Comparison of ENCODE assay signal across 8 mouse cellular contexts in genomic region chr4:148771409-148771929, GRCm38 (mm10). TPM values are rescaled to one million over a fixed set of nuclear protein-coding genes. Genes with fewer than 3 reads are reported as not detected.
DNase-seq lines count a peak whose midpoint lies in the region; ATAC-seq lines count a peak whose summit lies in the region.

No protein-coding gene starts in this region.

- H3K4me1 ChIP-seq in neural tube, embryonic 11.5 days (ENCODE audit: control insufficient read depth, insufficient read depth, low read length) = peaks cover 19% of the 10 kb centered on the region
- H3K4me1 ChIP-seq in forebrain, embryonic 14.5 days (ENCODE audit: control insufficient read depth, insufficient read depth, low read length) = peaks cover 34% of the 10 kb centered on the region
- H3K4me1 ChIP-seq in limb, embryonic 12.5 days (replicated peaks) = peaks cover 39% of the 10 kb centered on the region
- H3K4me1 ChIP-seq in stomach, embryonic 15.5 days = peaks cover 11% of the 10 kb centered on the region; the same call in 1 of the 2 replicates

- DNase-seq in neural tube, embryonic 11.5 days (ENCODE audit: low spot score) = no peak
- no peak for DNase-seq in neural tube, embryonic 10.5 days (ENCODE audit: extremely low spot score, low spot score)
- DNase-seq in forebrain, embryonic 14.5 days (ENCODE audit: low spot score) = no peak
- no peak for DNase-seq in left cerebral cortex, adult 9 months (ENCODE audit: low spot score in 2 of 2)
- DNase-seq in frontal cortex, postnatal 36 days (ENCODE audit: low spot score in 2 of 2) = no peak
- no peak for DNase-seq in adrenal gland, adult 18-20 months (ENCODE audit: low spot score in 2 of 2)

- no peaks in the 10 kb centered on the region for H3K36me3 ChIP-seq in neural tube, embryonic 11.5 days (ENCODE audit: control insufficient read depth, insufficient read depth, low read length)
- H3K36me3 ChIP-seq in forebrain, embryonic 14.5 days (ENCODE audit: control insufficient read depth, insufficient read depth, low read length) = no peaks in the 10 kb centered on the region
- no peaks in the 10 kb centered on the region for H3K36me3 ChIP-seq in limb, embryonic 12.5 days
- no peaks in the 10 kb centered on the region for H3K36me3 ChIP-seq in stomach, embryonic 15.5 days

- 0 out of 2 replicates have a peak overlapping the region, but pooled peaks have one; percentile 39 for H3K27ac ChIP-seq in neural tube, embryonic 11.5 days (ENCODE audit: low read depth, low read length)
- no peak overlapping the region for H3K27ac ChIP-seq in forebrain, embryonic 14.5 days (ENCODE audit: low read depth, low read length)
- no peak overlapping the region for H3K27ac ChIP-seq in limb, embryonic 12.5 days
- H3K27ac ChIP-seq in stomach, embryonic 15.5 days = no peak overlapping the region

- no peak overlapping the region for H3K4me3 ChIP-seq in neural tube, embryonic 11.5 days (ENCODE audit: low read depth, low read length)
- 0 out of 2 replicates have a peak overlapping the region, but pooled peaks have one; percentile 8 for H3K4me3 ChIP-seq in forebrain, embryonic 14.5 days (ENCODE audit: low read depth, low read length)
- peak overlapping the region; percentile 5; the same call in 1 of the 2 replicates for H3K4me3 ChIP-seq in limb, embryonic 12.5 days (replicated peaks)
- H3K4me3 ChIP-seq in stomach, embryonic 15.5 days (replicated peaks) = no peak overlapping the region

- 0% methylated on average over 14 of the region's 14 CpGs for WGBS in neural tube, embryonic 11.5 days
- WGBS in forebrain, embryonic 14.5 days = under 1% methylated on average over 14 of the region's 14 CpGs
- 3% methylated on average over 14 of the region's 14 CpGs for WGBS in limb, embryonic 12.5 days
- WGBS in stomach, embryonic 15.5 days = 6% methylated on average over 14 of the region's 14 CpGs

- peaks cover 19% of the 10 kb centered on the region for H3K27me3 ChIP-seq in neural tube, embryonic 11.5 days (ENCODE audit: control insufficient read depth, insufficient read depth, low read length)
- 0 out of 2 replicates have a peak, but pooled peaks cover 8% of the 10 kb centered on the region for H3K27me3 ChIP-seq in forebrain, embryonic 14.5 days (replicated peaks; ENCODE audit: control insufficient read depth, insufficient read depth, low read length)
- H3K27me3 ChIP-seq in limb, embryonic 12.5 days = peaks cover 63% of the 10 kb centered on the region
- peaks cover 34% of the 10 kb centered on the region for H3K27me3 ChIP-seq in stomach, embryonic 15.5 days (replicated peaks)

- H3K9ac ChIP-seq in neural tube, embryonic 11.5 days (ENCODE audit: low read length) = no peak overlapping the region
- H3K9ac ChIP-seq in forebrain, embryonic 14.5 days (ENCODE audit: low read length) = 0 out of 2 replicates have a peak overlapping the region, but pooled peaks have one; percentile 13
- no peak overlapping the region for H3K9ac ChIP-seq in limb, embryonic 12.5 days (replicated peaks)
- H3K9ac ChIP-seq in stomach, embryonic 15.5 days = no peak overlapping the region

- peak overlapping the region; percentile 29 for H3K4me2 ChIP-seq in neural tube, embryonic 11.5 days (ENCODE audit: low read depth)
- H3K4me2 ChIP-seq in forebrain, embryonic 14.5 days (ENCODE audit: low read length) = peak overlapping the region; percentile 41
- H3K4me2 ChIP-seq in limb, embryonic 12.5 days = peak overlapping the region; percentile 40
- peak overlapping the region; percentile 19; the same call in 1 of the 2 replicates for H3K4me2 ChIP-seq in stomach, embryonic 15.5 days

- no peaks in the 10 kb centered on the region for H3K9me3 ChIP-seq in neural tube, embryonic 11.5 days (ENCODE audit: control insufficient read depth, low read length)
- no peaks in the 10 kb centered on the region for H3K9me3 ChIP-seq in forebrain, embryonic 14.5 days (replicated peaks; ENCODE audit: control insufficient read depth, low read length)
- no peaks in the 10 kb centered on the region for H3K9me3 ChIP-seq in limb, embryonic 12.5 days
- H3K9me3 ChIP-seq in stomach, embryonic 15.5 days = no peaks in the 10 kb centered on the region

- 0 out of 2 replicates have a peak, but pooled peaks have one; percentile 14 for ATAC-seq in neural tube, embryonic 11.5 days (ENCODE audit: insufficient read depth, low FRiP score, low TSS enrichment)
- ATAC-seq in forebrain, embryonic 14.5 days = peak; percentile 19; the same call in 1 of the 2 replicates
- no peak for ATAC-seq in limb, embryonic 12.5 days (ENCODE audit: insufficient number of reproducible peaks, insufficient read depth, low FRiP score, low TSS enrichment, low read depth)
- ATAC-seq in stomach, embryonic 15.5 days (ENCODE audit: insufficient read depth, low FRiP score, low read depth) = no peak

RNA-seq across cellular contexts. Expression of gene Casz1, which starts 32.8 kb away (rescaled TPM):
- polyA plus RNA-seq in neural tube, embryonic 11.5 days (2014; fragmentation: Nextera tagmentation; extraction: Ambion mirVana) = 4.9 and 7.3 TPM in 2 replicates
- 0.57 and 1.1 TPM in 2 replicates for polyA plus RNA-seq in forebrain, embryonic 14.5 days (2014; fragmentation: Nextera tagmentation; extraction: Ambion mirVana)
- 3.9 and 4.7 TPM in 2 replicates for polyA plus RNA-seq in limb, embryonic 12.5 days (2016; fragmentation: Nextera tagmentation; extraction: Ambion mirVana)
- polyA plus RNA-seq in stomach, embryonic 15.5 days (2015; fragmentation: Nextera tagmentation; extraction: Ambion mirVana) = 8.9 and 10.2 TPM in 2 replicates
- total RNA-seq in adrenal gland, adult 18-20 months (2021) = 1 to 10 TPM; 4.8 to 6.5 TPM

Comparison
In these comparisons a context has a peak if more than half of its experiments do, and no peak if none do; other contexts are left out.
1. ATAC-seq: peak in neural tube, embryonic 11.5 days (single experiment) and forebrain, embryonic 14.5 days (single experiment); none in limb, embryonic 12.5 days (single experiment) and stomach, embryonic 15.5 days (single experiment).
2. H3K4me3 ChIP-seq: peak in forebrain, embryonic 14.5 days (single experiment) and limb, embryonic 12.5 days (single experiment); none in neural tube, embryonic 11.5 days (single experiment) and stomach, embryonic 15.5 days (single experiment).
3. Peak in every context shown above with its lines, with median percentiles within 50 percentile points of each other: H3K4me2 ChIP-seq.